Mouse (Mus musculus) left cerebral cortex, postnatal 25 days (tissue): Measurements from ENCODE around the gene Cox8b. TPM values are rescaled to one million over a fixed set of nuclear protein-coding genes. Genes with fewer than 3 reads are reported as not detected.

Source experiments
- DNase-seq, 2 experiments: peaks; one replicate each; pipeline ENCODE4 v3.0.0; 2022; ENCODE audit warnings: low spot score in 2 of 2, mixed read lengths in 1 of 2
- intact Hi-C: fragments of 180-260 bp; cut with DNase I; formaldehyde crosslinking; loops from one replicate; pipeline ENCODE4 v1.15.1; 2025
- total RNA-seq, 2 experiments: library from RNA; stranded (reverse); gene quantifications; 2 replicates each; pipeline ENCODE4 v1.2.3; 2021

Gene Cox8b
- 1 to 10 TPM in 1 of 2 experiments, not detected in 1; 1.2 TPM for total RNA-seq

DNA sequence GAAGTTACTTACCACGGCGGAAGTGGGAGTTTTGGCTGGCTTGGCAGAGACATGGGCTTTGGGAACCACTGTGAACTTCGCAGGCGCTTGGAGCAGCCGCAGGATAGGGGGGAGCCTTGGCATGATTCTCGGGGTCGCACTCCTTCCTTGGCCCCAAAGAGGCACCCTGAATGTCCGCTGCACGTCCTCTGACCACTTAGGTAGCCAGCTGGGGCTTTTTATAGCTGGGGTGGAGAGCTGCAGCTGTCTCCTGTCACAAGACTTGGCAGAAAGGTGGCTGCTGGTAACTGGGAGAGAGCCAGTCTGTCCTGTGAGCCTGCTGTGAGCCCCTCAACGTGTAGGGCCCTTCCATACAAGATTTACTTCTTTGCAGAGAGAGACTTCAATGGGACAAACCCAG lies at the start of gene Cox8b:
Gene Cox8b, minus strand, starts transcription at position 227 of the 400 bp plus-strand sequence.
- intact Hi-C loops: no loop called here
- no peak for DNase-seq

DNA sequence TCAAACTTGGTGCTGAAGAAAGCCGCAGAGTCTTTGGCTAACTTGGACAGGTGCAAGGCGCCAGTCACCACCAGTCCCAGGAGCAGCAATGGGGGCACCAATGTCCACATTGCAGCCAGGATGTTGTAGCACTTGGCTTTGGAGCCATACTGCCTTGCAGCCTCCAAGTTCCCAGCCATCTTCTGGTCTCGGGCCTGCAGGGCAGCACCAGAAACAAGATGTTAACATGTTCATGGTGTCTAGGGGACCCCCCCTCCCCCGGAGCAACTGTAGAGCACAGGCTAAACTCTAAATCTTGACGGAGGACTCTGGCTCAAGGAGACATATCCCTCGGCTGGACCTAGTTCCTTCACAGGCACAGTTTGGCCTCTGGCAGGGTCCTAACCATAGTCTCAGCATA lies 49.0 kb upstream of the Cox8b start:
- no peak for DNase-seq
- intact Hi-C loops: no loop called here

DNA sequence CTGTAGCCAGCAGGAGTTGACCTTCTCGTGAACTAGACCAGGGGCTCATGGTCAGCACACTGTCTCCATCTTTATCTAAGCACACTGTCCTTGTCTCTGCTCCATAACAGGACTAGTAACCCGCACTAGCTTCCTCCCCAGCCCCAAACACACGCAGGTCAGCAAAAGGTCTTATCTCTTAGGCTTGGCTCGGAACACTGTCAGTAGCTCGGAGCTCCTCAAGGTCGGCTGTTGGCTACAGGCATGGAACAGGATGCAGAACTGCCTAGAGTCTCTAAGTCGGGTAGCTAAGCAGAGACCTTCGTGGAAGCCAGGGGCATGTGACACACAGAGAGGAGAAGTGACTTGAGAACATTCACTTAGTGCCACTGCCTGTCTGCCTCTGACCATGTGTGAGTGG lies 47.9 kb upstream of the Cox8b start:
- no peak for DNase-seq
- intact Hi-C loops: no loop called here

DNA sequence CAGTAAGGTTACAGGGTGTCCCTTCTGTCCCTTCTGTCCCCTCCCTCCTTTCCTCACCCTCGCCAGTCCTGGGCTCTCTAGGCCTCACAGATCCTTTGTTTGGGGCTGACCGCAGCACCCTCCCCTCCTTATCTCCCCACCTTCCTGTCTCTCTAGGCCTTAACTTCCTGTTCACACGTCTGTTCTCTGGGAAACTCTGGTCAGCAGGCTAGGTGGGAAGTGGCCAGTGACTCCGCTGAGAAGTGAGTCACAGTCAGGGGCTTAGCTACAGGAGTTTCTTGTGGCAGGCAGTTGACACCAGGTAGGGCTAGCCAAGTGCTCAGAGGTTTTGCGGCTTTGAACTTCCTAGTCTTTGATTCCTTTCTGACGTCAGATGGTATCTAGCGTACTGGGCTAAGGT lies 46.7 kb upstream of the Cox8b start:
- intact Hi-C loops: no loop called here
- no peak for DNase-seq

DNA sequence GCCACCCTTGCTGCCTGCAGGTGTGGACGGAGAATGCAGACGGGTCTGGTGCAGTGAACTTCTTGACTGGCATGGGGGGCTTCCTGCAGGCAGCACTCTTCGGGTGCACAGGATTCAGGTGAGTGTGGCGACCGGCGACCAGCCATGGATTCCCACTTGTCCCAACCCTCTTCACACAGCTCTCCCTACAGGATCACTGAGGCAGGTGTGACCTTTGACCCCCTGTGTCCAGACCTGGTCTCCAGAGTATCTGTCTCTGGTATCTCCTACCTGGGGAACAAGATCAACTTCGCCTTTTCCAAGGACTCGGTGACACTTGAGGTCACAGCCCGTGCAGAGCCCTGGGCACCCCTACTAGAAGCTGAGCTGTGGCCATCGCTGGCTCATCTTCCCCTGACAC lies 46.1 kb upstream of the Cox8b start:
- no peak for DNase-seq
- intact Hi-C loops: no loop called here

DNA sequence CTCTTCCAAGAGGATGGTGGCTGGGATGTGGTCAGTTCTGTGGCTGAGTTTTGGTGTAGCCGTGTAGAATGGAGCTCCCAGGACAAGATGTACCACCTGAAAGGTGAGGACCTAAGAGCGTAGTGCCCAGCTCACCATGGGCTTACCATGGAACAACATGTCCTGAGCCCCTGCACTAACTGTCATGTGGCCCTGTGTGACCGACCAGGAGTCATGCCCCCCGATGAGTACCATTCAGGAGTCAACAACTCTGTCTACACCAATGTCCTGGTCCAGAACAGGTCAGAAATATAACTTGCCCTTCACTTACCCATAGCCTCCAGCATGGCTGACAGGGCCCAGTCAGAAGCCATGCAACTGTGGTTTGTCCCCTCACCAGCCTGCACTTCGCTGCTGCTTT lies 45.0 kb upstream of the Cox8b start:
- intact Hi-C loops: no loop called here
- no peak for DNase-seq

DNA sequence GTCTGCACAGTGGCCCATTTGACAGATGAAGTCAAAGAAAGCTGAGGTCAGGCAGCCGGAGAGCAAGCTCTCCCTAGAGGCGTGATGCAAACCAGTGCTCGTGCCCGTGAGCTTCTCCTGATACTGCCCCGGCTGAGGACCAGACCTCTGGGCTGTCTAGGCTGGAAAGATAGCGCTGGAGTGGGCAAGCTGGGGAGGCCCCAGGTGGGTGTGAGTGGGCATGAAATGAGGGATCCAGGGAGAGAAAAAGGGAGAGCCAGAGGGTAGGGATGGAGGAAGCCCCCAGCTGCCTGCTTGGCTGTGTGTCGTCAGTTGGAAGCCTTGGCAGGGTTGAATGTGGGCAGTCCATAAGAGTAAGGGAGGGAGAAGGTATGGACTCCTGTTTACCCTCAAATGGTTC lies 44.0 kb upstream of the Cox8b start:
- DNase-seq: no peak
- intact Hi-C loops: no loop called here

DNA sequence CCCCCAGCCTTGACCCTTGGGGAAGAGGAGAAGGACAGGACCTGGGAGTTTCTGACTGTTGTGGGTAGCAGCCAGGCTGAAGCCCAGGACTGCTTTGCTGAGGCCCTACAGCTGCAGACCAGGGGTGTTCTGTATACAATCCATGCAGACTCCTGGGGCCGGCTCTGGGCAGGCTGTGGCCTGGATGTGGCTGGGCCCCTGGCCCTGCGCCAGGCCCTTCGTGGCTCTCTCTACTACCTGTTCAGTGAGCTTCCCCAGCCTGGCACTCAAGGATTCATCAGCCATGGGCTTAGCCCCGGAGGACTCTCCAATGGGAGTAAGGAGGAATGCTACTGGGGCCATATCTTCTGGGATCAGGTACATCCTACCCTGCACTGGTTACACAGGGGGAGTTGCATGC lies 43.1 kb upstream of the Cox8b start:
- intact Hi-C loops: no loop called here
- no peak for DNase-seq

DNA sequence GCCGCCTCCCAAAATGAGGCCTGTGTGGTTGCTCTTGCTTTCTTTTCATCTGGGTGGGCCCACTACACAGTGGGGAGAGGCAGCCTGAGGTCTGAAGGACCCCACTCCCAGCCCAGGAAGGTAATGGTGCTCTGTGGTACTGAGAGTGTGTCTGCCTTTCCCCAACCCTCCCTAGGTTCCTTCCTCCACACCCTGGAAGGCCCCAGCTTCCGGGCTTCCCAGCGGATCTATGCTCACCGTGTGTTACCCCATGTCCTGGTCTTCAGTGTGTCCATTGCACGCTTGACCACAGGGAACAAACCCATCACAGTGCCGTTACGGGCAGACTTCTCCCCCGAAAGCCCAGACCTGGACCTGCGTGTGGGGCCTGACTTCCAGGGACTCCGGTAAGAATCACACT lies 42.6 kb upstream of the Cox8b start:
- no peak for DNase-seq
- intact Hi-C loops: no loop called here

DNA sequence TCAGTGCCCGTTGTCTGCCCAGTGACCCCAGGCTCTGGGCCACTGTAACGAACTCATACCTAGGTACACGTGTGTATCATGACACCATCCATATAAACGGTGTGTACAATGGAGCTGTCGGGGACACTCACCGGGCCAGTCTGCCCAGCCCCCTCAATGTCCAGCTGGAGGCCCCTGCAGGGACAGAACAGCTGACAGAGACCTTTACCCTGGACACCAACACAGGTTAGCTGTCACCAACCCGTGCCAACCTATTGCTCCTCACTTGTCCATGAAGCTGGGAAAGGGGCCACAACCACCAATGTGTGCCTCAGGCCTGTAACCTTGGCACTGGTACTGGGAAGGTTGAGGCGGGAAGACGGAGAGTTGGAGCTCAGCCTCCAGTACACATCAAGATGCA lies 42.1 kb upstream of the Cox8b start:
- intact Hi-C loops: no loop called here
- DNase-seq: no peak

DNA sequence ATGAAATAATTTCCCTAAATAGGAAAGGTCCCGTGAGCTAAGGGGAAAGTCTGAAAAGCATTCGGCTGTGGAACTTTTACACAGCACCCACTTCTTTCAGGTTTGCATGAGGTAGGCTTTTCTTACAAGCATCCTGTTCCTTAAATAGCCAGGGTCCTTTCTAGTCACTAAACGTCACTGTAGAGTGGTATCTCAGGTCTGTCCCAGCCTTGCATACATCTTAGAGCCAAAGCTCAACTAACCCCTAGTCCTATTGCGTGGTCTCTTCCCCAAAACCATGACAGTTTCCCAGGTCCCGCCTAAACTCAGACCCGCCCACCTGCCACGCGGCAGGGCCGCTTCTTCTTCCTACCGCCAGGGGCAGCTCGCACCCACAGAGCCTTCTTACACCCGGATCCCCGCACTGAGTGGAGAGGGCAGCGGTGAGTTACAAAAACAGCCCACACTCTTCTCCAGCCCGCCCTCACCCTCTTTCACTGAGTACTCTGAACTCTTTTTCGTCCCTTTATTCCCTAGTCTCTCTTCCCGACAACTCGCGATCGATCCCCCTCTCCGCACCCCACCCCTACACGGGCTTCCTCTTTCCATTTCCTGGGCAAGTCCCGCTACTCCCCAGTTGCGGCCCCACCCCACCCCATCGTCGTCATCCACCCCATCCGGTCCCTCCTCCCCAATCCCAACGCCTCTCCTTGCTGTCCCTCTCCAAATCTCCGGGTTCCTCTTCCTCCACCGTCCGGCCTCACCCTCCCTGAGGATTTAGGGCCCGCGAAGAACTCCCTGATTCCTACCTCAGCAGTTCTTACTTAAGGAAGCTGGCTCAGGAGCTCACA lies 41.2 kb upstream of the Cox8b start, which contains the start of gene Pgghg:
Gene Pgghg, plus strand, starts transcription at position 170 of the 830 bp plus-strand sequence.
- DNase-seq: peak; percentile 49 to 54
- intact Hi-C loops: loop anchor here (2.0 kb wide), 1 partner anchor 67 kb away; no protein-coding TSS in a partner anchor

DNA sequence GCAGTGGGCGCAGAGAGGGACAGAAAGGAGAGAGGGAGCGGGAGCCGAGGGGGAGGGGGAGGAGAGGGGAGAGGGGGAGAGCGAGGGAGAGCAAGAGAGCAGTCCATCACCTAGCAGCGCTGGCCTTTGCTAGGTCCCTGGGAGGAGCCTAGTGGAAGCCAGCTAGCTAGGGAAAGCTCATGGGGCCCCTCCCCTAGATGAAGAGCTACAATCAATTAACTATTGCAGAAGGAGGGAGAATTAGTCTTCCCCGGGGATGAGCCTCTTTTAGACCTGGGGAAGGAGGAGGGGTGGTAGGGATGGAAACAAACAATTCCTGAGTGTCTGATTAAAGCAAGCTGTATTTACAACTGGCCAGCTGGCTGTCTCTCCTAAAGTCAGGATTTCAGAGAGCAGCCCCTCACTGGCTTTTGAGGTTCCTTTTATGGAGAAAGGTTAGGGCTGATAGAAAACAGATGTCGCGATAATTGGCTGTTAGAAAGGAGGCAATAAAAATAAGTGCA lies 39.5 kb upstream of the Cox8b start:
- DNase-seq: peak in 1 of 2 experiments; percentile 8
- intact Hi-C loops: loop anchor here (2.0 kb wide), 1 partner anchor 69 kb away; no protein-coding TSS in a partner anchor

DNA sequence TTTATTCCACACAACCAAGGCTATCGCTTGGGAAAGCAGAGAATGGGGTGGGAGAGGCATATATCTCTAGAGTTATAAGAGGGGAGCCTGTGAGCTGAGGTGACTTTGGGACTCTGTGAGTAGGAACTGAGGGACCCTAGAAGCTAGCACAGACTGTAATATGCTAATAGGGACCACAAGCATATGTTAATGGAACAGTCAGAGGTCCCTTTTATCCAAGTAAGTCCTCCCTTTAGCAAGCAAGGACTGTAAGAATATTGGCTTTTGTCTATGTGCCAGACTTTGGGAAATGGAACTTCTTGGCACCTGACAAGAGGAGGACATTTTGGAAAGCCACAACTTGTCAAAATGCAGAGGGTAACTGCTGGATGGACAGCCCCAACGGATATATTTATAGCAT lies 38.6 kb upstream of the Cox8b start:
- no peak for DNase-seq

DNA sequence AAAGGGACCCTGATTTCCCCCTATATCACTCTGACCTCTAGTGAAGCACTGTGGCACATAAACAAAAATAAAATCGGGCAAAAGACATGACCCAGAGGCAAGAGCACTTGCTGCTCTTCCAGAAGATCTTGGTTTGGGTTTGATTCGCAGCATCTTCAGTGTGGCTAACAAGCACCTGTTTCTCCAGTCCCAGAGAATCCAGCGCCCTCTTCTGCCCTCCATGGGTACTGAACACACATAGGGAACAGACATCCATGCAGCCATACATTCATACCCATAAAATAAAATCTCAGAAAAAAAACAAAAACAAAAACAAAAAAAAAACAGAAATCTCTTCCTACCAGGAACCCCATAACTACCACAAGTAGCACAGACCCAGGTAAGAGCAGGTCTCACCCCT lies 38.2 kb upstream of the Cox8b start:
- no peak for DNase-seq
- intact Hi-C loops: no loop called here

More for the DNA sequence above, 38.6 kb upstream of the Cox8b start:
- intact Hi-C loops: no loop called here

DNA sequence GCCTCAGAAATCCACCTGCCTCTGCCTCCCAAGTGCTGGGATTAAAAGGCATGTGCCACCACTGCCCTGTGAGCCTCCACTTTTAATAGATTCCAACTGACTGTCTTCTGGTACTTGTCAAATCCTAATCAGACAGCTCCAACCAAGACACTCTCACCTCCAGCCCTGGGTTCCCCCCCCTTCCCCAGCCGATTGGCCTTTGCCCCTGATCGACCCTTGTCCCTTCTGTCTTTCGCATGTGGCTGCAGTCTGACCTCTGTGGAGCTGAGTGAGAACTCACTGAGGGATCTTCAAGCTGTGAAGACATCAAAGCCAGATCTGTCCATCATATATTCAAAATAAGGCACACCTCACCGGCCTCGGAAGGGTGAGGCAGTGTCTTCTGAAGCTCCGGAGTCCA lies 26.9 kb upstream of the Cox8b start:
- DNase-seq: no peak
- intact Hi-C loops: no loop called here

DNA sequence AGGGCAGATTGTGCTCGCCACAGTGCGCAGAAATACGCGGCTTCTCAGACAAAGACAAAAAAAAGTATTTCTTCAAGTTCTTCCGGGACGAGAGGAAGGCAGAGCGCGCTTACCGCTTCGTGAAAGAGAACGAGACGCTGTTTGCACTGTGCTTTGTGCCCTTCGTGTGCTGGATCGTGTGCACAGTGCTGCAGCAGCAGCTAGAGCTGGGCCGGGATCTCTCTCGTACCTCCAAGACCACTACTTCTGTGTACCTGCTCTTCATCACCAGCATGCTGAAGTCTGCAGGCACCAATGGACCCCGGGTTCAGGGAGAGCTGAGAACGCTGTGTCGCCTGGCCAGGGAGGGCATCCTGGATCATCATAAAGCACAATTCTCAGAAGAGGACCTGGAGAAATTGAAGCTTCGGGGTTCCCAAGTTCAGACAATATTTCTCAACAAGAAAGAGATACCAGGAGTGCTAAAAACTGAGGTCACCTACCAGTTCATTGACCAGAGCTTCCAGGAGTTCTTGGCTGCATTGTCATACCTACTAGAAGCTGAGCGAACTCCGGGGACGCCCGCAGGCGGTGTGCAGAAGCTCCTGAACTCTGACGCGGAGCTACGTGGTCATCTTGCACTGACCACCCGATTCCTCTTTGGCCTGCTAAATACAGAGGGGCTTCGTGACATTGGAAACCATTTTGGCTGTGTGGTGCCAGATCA lies 23.0 kb upstream of the Cox8b start:
- intact Hi-C loops: no loop called here
- no peak for DNase-seq

DNA sequence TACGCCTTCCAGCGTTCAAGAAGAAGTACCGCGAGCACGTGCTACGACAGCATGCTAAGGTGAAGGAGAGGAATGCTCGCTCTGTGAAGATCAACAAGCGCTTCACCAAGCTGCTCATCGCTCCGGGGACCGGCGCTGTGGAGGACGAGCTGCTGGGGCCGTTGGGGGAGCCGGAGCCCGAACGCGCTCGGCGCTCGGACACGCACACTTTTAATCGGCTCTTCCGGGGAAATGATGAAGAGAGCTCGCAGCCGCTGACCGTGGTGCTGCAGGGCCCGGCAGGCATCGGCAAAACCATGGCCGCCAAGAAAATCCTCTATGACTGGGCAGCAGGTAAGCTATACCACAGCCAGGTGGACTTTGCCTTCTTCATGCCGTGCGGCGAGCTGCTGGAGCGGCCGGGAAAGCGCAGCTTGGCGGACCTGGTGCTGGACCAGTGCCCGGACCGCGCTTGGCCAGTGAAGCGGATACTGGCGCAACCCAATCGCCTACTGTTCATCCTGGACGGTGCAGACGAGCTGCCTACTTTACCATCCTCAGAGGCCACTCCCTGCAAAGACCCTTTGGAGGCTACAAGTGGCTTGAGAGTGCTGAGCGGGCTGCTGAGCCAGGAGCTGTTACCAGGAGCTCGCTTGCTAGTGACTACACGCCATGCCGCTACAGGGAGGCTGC lies 22.3 kb upstream of the Cox8b start:
- peak in 1 of 2 experiments; percentile 44 for DNase-seq
- intact Hi-C loops: no loop called here

DNA sequence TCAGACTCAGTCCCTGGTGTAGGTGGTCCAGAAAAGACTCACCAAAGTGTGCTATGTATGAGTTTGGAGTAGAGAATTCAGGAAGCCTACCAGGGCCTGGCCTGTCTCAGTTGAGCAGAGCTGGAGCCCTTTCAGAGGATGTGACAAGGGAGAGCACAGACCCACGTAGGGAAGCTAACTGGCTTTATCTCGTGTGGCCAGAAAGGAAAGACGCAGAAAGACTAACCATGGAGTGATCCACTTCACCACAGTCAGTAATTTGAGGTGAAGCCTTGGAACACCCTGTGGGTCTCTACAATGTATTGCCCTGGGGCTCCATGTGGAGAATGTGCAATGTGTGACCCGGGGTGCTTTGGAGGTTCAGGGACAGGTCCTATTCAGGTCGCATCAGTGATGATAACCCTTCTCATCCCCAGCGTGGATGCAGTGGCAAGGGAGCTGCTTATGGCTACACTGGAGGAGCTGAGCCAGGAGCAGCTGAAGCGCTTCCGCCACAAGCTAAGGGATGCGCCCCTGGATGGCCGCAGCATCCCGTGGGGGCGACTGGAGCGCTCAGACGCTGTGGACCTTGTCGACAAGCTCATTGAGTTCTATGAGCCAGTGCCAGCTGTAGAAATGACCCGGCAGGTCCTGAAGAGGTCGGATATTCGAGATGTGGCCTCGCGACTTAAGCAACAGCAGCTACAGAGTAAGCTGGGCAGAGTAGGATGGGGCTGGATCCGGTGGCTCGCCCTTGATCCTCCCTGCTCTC lies 21.2 kb upstream of the Cox8b start:
- intact Hi-C loops: no loop called here
- DNase-seq: no peak

DNA sequence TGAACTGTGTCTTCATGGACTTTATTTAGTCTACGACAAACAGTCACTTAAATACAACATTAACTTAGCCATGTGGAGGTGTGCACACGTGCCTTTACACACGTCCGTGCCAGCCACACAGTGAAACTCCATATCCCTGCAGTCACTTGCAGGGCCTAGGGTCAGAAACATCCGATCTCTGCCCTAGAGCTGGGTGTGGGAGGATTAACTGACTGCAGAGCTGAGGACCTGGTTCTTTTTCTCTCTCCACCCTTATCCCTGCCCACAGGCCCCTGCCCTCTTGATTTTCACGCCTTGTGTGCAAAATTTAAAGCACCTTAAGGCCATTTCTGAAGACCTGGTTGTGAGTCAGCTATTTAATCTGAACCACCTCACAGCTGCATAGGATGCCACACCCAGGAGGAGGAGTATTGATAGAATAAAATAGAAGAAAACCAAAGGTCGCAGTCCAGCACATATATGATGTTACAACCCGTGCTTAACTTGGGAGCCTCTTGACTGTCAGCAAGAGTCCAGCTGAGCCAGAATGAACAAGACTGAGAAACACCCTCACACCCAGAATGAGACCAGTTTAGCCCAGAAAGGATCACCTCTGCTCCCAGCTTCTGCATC lies 20.3 kb upstream of the Cox8b start, which contains the start of gene Nlrp6:
Gene Nlrp6, plus strand, starts transcription at position 485 of the 612 bp plus-strand sequence.
- no peak for DNase-seq
- intact Hi-C loops: no loop called here
